Mouse (Mus musculus) intestine, embryonic 14.5 days (tissue): Measurements from ENCODE around the gene Mat2a. TPM values are rescaled to one million over a fixed set of nuclear protein-coding genes. Genes with fewer than 3 reads are reported as not detected.
A peak's percentile ranks its signal among the peaks of the same experiment; 100 is the strongest.
"Not testable (repeated sequence)": the region's sequence is repeated elsewhere in the genome, so short reads cannot be mapped to it uniquely, and the experiment has no call there.

Experiments used
- ATAC-seq: fragments of 200-750 bp; cut with Nextera tagmentation; replicated peaks from 2 replicates; pipeline ENCODE4 v1.8.0; 2017; ENCODE audit warnings: low read depth, moderate number of reproducible peaks, moderate TSS enrichment, moderate library complexity; ENCODE audit not compliant: low FRiP score, low TSS enrichment
- DNase-seq: peaks from one replicate; pipeline ENCODE4 v3.0.0-alpha.2; 2018; ENCODE audit warnings: low spot score
- H3K27ac ChIP-seq: fragments of 300-500 bp; sonication (generic); 2 replicates; pipeline ENCODE4 v1.5.1; 2014; ENCODE audit warnings: low read depth, mild to moderate bottlenecking, control low read depth
- H3K27me3 ChIP-seq: fragments of 300-500 bp; sonication (generic); replicated peaks from 2 replicates; pipeline ENCODE4 v1.6.1; 2014; ENCODE audit warnings: low read length, control low read depth; ENCODE audit not compliant: control insufficient read depth, insufficient read depth
- H3K36me3 ChIP-seq: fragments of 300-500 bp; sonication (generic); 2 replicates; pipeline ENCODE4 v1.6.1; 2014; ENCODE audit warnings: low read length, control low read depth; ENCODE audit not compliant: control insufficient read depth, insufficient read depth
- H3K4me1 ChIP-seq: fragments of 300-500 bp; sonication (generic); replicated peaks from 2 replicates; pipeline ENCODE4 v1.6.1; 2014; ENCODE audit warnings: low read length, control low read depth, mixed read lengths; ENCODE audit not compliant: control insufficient read depth, insufficient read depth
- H3K4me2 ChIP-seq: fragments of 300-500 bp; sonication (generic); 2 replicates; pipeline ENCODE4 v1.6.1; 2014; ENCODE audit warnings: low read length
- H3K4me3 ChIP-seq: fragments of 300-500 bp; sonication (generic); 2 replicates; pipeline ENCODE4 v1.5.1; 2014; ENCODE audit warnings: low read depth, low read length, control low read depth, mixed read lengths
- H3K9ac ChIP-seq: fragments of 300-500 bp; sonication (generic); 2 replicates; pipeline ENCODE4 v1.6.1; 2014; ENCODE audit warnings: mild to moderate bottlenecking, low read length
- H3K9me3 ChIP-seq: fragments of 300-500 bp; sonication (generic); 2 replicates; pipeline ENCODE4 v1.6.1; 2016; ENCODE audit warnings: low read length, control low read depth; ENCODE audit not compliant: control insufficient read depth
- WGBS: fragments of 180-500 bp; shearing (Covaris S2); extraction: QIAGEN DNeasy Blood & Tissue Kit; methylation state at CpG from one replicate; pipeline ENCODE4 v1.1.7; 2014; 5-methylcytosine and 5-hydroxymethylcytosine counted together
- polyA plus RNA-seq: library from polyadenylated mRNA; unstranded; fragments of >200 nt; fragmentation: Nextera tagmentation; extraction: Ambion mirVana; gene quantifications from 2 replicates; pipeline ENCODE4 v1.2.1, GENCODE M21; 2014

Gene Mat2a
- polyA plus RNA-seq, 1 experiment from 2014 or later = 378 TPM

DNA sequence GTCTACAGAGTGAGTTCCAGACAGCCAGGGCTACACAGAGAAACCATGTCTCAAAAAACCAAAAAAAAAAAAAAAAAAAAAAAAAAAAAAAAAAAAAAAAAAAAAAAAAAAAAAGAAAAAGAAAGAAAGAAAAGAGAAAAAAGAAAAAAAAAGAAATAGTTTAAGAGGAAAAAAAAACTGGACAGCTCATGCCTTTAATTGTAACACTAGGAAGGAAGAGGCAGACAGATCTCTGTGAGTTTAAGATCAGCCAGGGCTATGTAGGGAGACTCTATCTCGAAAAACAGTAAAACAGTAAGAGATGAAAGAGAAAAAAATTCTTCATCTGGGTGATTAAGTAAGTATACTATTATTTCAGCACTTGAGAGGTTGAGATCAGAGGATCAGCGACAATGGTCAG, 12.4 kb upstream of the Mat2a start:
- not testable (repeated sequence) for H3K36me3 ChIP-seq, DNase-seq, H3K9ac ChIP-seq, H3K4me3 ChIP-seq, H3K4me2 ChIP-seq, H3K27me3 ChIP-seq, H3K9me3 ChIP-seq, H3K27ac ChIP-seq, ATAC-seq
- peaks cover 13% of the 10 kb centered on the region for H3K4me1 ChIP-seq
- 77% methylated on average over 2 of the region's 2 CpGs for WGBS

DNA sequence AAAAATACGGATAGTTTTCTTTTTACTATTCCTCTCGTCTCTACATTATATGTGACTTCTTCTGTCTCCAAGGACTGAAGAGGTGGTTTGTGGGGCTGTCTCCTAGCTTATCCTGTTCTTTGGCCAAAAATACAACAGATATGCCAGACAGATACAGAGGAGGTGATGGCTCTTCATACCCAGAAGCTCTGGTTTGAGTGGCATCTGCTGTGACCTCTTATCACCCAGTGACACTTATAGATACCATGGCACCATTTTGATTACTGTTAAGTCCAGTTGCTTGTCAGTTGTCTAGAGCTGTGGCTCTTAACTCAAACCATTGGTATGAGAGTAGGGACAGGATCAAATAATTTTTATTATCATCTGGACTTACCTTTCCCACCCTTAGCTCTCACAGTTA, 8.1 kb upstream of the Mat2a start:
- ATAC-seq = no peak
- no peak for DNase-seq
- WGBS = 87% methylated on average over 2 of the region's 2 CpGs

DNA sequence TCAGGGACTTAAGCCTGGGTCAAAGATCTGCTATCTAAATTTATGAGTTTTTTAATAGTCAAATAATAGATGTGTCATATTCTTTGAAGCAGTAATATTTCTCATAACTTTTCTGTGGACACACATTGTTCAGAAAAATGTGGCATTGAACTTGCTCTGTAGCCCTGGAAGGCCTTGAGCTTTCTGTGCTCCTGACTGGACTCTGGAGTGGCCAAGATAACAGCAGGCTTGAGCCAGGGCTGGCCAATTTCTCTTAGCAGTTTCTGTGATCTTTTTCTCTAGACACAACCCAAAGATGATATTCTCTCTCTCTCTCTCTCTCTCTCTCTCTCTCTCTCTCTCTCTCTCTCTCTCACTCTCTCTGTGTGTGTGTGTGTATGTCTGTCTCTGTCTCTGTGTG, 5.7 kb upstream of the Mat2a start:
- peaks cover 12% of the 10 kb centered on the region for H3K4me1 ChIP-seq
- H3K4me3 ChIP-seq = no peak overlapping the region
- H3K27ac ChIP-seq = no peak overlapping the region
- no peaks in the 10 kb centered on the region for H3K27me3 ChIP-seq
- no peaks in the 10 kb centered on the region for H3K9me3 ChIP-seq
- DNase-seq (no peak), ATAC-seq (no peak)
- no peak overlapping the region for H3K4me2 ChIP-seq
- no peaks in the 10 kb centered on the region for H3K36me3 ChIP-seq
- H3K9ac ChIP-seq = no peak overlapping the region

More for the DNA sequence above, 8.1 kb upstream of the Mat2a start:
- Histone ChIP-seq H3K4me1 (no peaks in the 10 kb centered on the region), H3K27me3 (no peaks in the 10 kb centered on the region), H3K27ac (no peak overlapping the region), H3K4me2 (no peak overlapping the region), H3K9ac (no peak overlapping the region), H3K4me3 (no peak overlapping the region), H3K9me3 (no peaks in the 10 kb centered on the region), H3K36me3 (no peaks in the 10 kb centered on the region)

DNA sequence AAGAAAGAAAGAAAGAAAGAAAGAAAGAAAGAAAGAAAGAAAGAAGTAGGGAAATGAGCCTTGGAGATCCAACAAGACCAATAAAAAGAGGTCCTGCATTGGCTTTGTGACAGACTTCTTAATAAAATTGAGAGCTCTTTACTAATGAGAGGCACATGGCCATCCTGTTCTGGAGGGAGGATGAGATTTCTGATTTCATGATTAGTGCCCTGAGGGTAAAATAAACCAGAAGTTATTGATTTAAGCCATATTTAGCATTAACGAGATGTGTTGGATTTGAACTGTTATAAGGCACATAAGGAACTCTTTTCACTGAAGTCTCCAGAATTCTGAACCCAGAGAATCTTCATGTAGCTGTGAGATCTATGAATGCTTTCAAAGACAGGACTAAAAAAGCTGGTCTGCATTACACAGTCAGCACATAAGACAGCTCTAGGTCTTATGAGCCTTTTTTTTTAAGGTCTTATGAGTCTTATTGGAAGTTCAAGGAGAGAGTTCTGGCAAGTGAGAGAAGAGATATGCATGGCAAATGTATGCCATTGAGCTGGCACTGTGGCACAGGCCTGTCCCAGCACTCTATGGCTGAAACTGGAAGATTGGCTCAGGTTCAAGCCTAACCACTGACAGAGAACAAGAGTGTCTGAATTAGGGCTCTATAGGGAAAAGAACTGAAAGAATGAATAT, 3.7 kb upstream of the Mat2a start:
- H3K27me3 ChIP-seq = no peaks in the 10 kb centered on the region
- H3K4me1 ChIP-seq = peaks cover 12% of the 10 kb centered on the region
- H3K9me3 ChIP-seq = no peaks in the 10 kb centered on the region
- H3K4me2 ChIP-seq = no peak overlapping the region
- no peak overlapping the region for H3K27ac ChIP-seq
- ATAC-seq (no peak), DNase-seq (no peak)
- H3K9ac ChIP-seq = no peak overlapping the region
- 73% methylated on average over 1 of the region's 1 CpGs for WGBS
- peaks cover 4% of the 10 kb centered on the region; the same call in 1 of the 2 replicates for H3K36me3 ChIP-seq
- H3K4me3 ChIP-seq = no peak overlapping the region

DNA sequence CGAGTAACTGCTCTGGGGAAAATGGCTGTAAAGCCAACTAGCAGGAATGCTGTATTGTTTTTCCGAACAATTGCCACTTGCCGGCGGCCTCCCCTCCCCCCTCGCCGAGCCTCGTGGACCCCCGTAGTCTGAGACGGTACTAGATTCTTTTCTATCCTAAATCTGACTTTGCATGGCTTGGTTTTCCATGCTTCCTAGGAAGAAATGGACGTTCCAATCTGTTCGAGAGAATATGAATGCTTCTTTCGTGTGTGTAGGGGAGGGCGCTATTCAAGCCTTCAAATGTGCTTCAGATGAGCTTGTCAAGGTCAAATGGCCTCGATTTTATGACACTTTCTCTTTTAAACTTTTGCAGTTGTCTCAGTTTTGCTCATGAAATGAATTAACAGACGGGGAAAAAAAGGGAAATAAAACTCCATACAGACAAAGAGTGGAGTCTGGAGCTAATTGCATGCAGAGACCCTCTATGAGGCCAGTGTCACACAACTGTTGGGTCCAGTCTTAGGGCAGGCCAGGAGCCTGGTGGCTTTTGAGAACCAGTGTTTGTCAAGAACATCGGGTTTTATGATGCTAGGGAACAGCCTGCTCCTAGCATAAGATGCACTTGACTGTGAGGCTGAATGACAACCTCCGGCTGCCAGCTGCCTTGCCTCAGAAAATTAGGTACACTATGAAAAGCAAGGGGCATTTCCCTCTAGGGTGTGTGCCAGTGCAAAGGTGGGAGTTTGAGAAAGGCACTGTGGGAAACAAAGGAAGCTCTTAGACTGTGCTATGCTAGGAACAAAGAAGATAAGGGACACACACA, 1.0 kb upstream of the Mat2a start:
- peak; percentile 71 for DNase-seq
- Histone ChIP-seq H3K4me2 (peak overlapping the region; percentile 80), H3K9ac (peak overlapping the region; percentile 100), H3K4me3 (peak overlapping the region; percentile 98), H3K4me1 (peaks cover 25% of the 10 kb centered on the region), H3K36me3 (peaks cover 30% of the 10 kb centered on the region), H3K27ac (peak overlapping the region; percentile 99), H3K27me3 (no peaks in the 10 kb centered on the region), H3K9me3 (no peaks in the 10 kb centered on the region)
- 10% methylated on average over 17 of the region's 17 CpGs for WGBS
- ATAC-seq = 0 out of 2 replicates have a peak, but pooled peaks have one; percentile 3

DNA sequence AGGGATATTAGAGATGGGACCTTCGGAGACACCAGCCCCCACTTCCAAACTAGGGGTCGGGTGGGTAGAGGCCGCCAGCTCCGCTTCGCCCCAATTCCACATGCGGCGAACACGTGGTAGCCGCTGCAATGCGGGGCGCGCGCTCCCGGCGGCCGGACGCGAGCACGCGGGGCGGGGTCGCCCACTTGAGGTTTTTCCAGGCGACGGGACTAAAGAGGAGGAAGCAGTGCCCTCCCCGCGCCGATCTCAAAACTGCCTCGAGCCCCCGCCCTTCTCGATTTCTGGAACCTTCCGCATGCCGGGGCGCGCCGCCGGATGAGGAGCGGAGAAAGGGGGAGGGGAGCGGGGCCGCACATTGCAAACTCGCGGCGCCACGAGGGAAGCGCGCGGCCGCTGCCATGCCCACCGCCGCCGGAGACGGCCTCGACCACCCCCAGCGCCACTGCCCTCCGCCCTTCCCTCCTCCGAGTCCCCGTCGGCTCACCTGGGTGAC, 450 bp downstream of the Mat2a start:
- Histone ChIP-seq H3K4me1 (peaks cover 25% of the 10 kb centered on the region), H3K9me3 (no peaks in the 10 kb centered on the region), H3K27me3 (no peaks in the 10 kb centered on the region), H3K9ac (peak overlapping the region; percentile 100), H3K27ac (peak overlapping the region; percentile 99), H3K36me3 (peaks cover 43% of the 10 kb centered on the region), H3K4me3 (peak overlapping the region; percentile 98), H3K4me2 (peak overlapping the region; percentile 99)
- ATAC-seq (peak; percentile 30), DNase-seq (peak; percentile 91)
- under 1% methylated on average over 57 of the region's 57 CpGs for WGBS

DNA sequence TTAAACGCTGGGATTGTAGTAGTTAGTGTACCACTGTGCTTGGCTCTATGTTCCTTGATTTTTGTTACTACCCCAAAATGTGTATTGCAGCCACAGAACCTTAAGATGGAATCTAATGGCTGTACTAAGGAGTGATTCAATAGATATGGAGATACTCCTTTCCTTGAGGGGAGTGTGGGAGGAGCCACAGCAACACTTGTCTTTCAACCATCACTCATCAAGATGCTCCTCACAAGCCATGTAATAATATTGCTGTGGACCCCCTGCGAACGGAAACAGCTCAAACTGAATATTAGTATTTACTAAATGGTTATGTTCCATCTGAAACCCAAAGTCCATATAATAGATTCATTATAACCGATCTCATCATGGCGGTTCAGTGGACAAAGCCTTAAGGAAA, 1.1 kb downstream of the Mat2a start:
- Histone ChIP-seq H3K4me3 (peak overlapping the region; percentile 98), H3K27me3 (no peaks in the 10 kb centered on the region), H3K36me3 (peaks cover 50% of the 10 kb centered on the region), H3K27ac (peak overlapping the region; percentile 99), H3K9me3 (no peaks in the 10 kb centered on the region), H3K4me2 (peak overlapping the region; percentile 99), H3K4me1 (peaks cover 25% of the 10 kb centered on the region), H3K9ac (peak overlapping the region; percentile 100)
- no peak for ATAC-seq
- no peak for DNase-seq
- WGBS = 2% methylated on average over 5 of the region's 5 CpGs

DNA sequence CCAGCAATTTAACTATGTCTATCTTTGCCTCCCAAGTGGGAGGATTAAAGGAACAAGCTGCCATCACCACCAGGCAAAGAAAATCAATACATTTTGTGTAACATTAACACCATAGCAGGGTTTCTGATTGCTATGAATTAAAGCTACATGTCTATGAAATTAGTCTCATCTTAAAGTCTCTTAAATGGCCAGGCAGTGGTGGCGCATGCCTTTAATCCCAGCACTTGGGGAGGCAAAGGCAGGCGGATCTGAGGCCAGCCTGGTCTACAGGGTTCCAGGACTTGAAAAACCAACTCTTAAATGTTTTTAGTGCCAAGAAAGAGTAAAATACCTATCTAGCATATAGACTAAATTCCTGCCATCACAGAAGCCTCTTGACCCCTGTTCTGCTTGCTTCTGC, 7.2 kb downstream of the Mat2a start:
- no peaks in the 10 kb centered on the region for H3K27me3 ChIP-seq
- no peak overlapping the region for H3K27ac ChIP-seq
- peaks cover 8% of the 10 kb centered on the region for H3K4me1 ChIP-seq
- ATAC-seq = no peak
- DNase-seq = no peak
- WGBS = 90% methylated on average over 2 of the region's 2 CpGs
- H3K36me3 ChIP-seq = peaks cover 95% of the 10 kb centered on the region
- H3K9ac ChIP-seq = no peak overlapping the region
- H3K9me3 ChIP-seq = no peaks in the 10 kb centered on the region
- H3K4me2 ChIP-seq = no peak overlapping the region
- no peak overlapping the region for H3K4me3 ChIP-seq
